Mouse (Mus musculus) T-cell, adult 2 months (primary cell): ENCODE data around the gene Furin.

Source experiments
- DNase-seq: peaks from one replicate; pipeline ENCODE4 v3.0.0; 2022; ENCODE audit warnings: low spot score

The Furin gene

GRCm38 (mm10) chr7:80405188-80405695 is at the start of gene Furin:
Gene Furin (minus strand): TSS chr7:80405436.
- no peak for DNase-seq

GRCm38 (mm10) chr7:80454786-80455185 is 49.5 kb upstream of the Furin start:
- no peak for DNase-seq

GRCm38 (mm10) chr7:80453997-80454396 is 48.8 kb upstream of the Furin start:
- no peak for DNase-seq

- DNase-seq, result no peak
Observed at GRCm38 (mm10) chr7:80453121-80453520, 47.9 kb upstream of the Furin start.

- DNase-seq, result no peak
Observed at GRCm38 (mm10) chr7:80452241-80452640, 47.0 kb upstream of the Furin start.

- DNase-seq, result no peak
Observed at GRCm38 (mm10) chr7:80451550-80452232, 46.5 kb upstream of the Furin start.

- no peak for DNase-seq
Observed at GRCm38 (mm10) chr7:80450354-80450753, 45.1 kb upstream of the Furin start.

GRCm38 (mm10) chr7:80449620-80450091 is 44.4 kb upstream of the Furin start:
- DNase-seq, result peak; percentile 79

GRCm38 (mm10) chr7:80447336-80447735 is 42.1 kb upstream of the Furin start:
- no peak for DNase-seq

GRCm38 (mm10) chr7:80446221-80446878 is 41.1 kb upstream of the Furin start:
- no peak for DNase-seq

- peak; percentile 52 for DNase-seq
Observed at GRCm38 (mm10) chr7:80445492-80445891, 40.3 kb upstream of the Furin start.

- peak; percentile 33 for DNase-seq
Observed at GRCm38 (mm10) chr7:80444401-80445249, 39.4 kb upstream of the Furin start.

- no peak for DNase-seq
Observed at GRCm38 (mm10) chr7:80443124-80443523, 37.9 kb upstream of the Furin start.

- peak; percentile 49 for DNase-seq
Observed at GRCm38 (mm10) chr7:80441986-80442904, 37.0 kb upstream of the Furin start.

- DNase-seq, result no peak
Observed at GRCm38 (mm10) chr7:80440685-80441084, 35.4 kb upstream of the Furin start.

GRCm38 (mm10) chr7:80439789-80440488 is 34.7 kb upstream of the Furin start:
- DNase-seq, result no peak

- no peak for DNase-seq
Observed at GRCm38 (mm10) chr7:80439032-80439760, 34.0 kb upstream of the Furin start.

- no peak for DNase-seq
Observed at GRCm38 (mm10) chr7:80436571-80436970, 31.3 kb upstream of the Furin start.

GRCm38 (mm10) chr7:80435594-80435993 is 30.4 kb upstream of the Furin start:
- DNase-seq, result no peak

- DNase-seq, result no peak
Observed at GRCm38 (mm10) chr7:80429661-80430060, 24.4 kb upstream of the Furin start.
